Mouse (Mus musculus) heart, adult 8-10 months (tissue): ENCODE measurements around the gene Rpl23. TPM values are rescaled to one million over a fixed set of nuclear protein-coding genes. Genes with fewer than 3 reads are reported as not detected.

Source experiments
- DNase-seq: peaks from one replicate; pipeline ENCODE4 v3.0.0; 2022; ENCODE audit warnings: low spot score
- total RNA-seq, 4 experiments: library from RNA; stranded (reverse); gene quantifications; 2 replicates each; pipeline ENCODE4 v1.2.4; 2022

Rpl23 gene
- 100 to 1,000 TPM; 425 to 610 (median 521) TPM for total RNA-seq

DNA sequence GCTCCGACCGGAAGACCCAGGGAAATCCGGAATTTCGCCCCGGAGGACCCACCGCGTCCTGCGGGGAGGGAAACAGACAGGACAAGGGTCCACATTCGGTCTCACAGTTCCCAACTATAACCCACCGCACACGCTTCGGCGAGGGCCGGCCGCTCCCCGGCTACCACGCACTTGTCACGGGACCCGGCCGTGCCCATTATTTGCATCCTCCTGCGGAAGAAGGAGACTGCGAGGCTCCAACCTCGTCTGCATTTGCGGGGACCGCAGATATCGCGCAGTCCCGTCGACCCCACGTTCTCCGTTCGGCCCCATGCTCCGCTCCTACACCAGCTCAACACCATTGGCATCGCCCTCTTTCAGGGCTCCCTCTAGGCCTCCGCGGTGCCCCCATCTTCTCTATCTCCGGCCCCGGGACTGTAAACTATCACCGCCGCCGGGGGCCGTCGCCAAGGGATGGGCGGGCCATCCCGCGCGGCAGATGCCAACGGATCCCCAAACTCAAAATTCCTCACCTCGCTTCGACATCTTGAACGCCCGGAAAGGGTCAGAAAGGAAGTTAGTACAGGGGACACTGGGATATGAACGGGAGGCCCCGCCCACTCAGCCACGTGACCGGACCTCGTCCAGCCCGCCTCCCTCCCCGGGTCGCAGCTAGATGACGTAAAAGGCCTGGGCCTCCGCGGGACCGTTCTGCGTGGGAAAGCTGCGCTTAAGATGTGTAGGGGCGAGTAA lies at the start of gene Rpl23:
TSS of gene Rpl23 (minus strand) at position 606 of the 732 bp plus-strand sequence.
- peak; percentile 99 for DNase-seq

DNA sequence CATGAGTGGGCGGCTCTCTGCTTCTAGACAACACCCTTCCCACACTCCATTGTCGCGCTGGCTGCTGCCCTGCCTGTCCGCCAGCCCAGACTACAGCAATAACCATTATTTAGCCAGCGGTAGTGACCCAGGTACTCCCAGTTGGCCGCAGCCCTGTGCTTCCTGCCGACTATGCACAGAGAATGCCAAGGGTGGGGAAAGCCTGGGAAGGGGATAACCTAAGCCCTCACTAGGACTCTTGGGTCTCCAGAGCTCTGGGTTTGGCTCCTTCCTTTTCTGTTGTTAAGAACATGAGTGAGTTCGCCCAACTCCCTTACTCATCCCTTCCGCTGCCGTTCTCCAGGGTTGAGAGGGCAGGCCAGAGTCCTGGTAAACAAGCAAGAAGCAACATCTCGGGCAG lies 49.8 kb upstream of the Rpl23 start:
- no peak for DNase-seq

DNA sequence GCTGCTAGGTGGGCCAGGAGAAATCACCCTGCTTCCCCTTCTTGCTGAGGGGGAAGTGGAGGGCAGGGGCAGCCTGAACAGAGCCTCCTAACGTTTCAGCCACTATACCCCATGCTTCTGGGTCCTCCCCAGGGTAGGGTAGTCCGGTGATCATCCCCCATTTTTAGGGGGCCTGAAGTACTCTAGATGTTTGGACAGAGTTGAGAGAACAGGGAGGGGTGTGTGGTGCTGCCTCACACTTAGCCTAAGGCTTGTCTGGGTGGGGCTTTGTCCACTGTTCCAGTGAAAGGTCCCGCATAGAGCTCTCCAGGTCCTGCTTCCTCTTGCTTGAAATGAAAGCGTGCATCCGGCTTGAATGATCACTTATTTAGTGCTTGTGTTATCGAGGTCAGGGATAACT lies 48.3 kb upstream of the Rpl23 start:
- DNase-seq, result no peak

DNA sequence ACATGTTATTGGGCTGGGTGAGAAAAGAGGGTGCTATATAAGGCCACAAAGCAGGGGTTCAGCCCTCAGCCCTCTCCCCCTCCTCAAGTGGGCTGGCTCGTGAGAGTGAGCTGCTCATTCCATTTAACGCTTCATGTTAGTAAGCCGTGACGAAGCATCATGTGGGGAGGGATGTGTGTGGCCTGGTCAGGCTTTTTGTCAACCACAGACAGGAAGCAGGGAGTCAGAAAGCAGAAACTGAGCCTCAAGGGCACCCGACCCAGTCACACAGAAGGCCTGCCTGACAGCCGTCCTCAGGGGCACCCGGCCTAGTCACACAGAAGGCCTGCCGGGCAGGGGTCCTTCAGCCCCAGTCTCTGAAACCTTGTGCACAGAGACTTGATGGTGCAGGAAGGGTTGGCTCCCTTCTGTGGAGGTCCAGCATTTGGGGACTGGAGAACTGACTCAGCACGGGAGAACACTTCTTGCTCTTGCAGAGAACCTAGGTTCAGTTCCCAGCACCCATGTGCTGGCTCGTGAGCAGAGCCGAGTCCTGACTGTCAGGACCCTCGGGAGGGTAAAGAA lies 47.8 kb upstream of the Rpl23 start:
- no peak for DNase-seq

DNA sequence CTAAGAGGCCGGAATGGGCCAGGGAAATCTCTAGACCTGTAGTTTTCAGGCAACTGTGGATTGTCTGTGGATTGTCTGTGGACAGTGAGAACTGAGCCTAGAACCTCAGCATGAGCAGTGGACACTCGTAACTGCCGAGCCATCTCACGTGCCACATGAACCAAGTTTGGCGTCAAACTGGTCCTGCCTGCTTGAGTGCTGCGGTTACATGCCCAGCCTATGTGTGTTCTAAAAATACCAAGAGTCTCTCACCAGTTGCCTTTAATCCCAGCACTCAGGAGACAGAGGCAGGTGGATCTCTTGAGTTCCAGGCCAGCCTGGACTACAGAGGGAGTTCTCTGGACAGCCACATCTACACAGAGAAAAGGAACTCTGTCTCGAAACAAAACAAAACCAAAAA lies 47.1 kb upstream of the Rpl23 start:
- no peak for DNase-seq

DNA sequence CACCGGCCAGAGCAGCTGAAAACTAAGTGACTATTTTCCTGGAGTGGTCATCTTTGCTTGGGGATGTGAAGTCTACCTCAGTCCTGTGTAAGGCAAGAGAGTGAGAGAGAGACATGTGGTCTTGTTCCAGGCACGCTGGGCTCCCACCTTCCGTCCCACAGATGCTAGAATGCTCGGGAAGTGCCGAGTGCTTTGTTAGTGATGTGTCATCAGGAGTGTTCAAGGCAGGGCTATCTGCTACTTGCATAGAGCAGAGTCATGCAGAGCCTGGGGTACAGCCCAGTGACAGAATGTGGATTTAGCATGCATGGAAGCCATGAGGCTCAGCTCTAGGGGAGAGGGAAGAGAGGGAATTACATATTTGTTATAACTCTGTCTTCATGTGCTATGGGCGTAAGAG lies 45.4 kb upstream of the Rpl23 start:
- no peak for DNase-seq

DNA sequence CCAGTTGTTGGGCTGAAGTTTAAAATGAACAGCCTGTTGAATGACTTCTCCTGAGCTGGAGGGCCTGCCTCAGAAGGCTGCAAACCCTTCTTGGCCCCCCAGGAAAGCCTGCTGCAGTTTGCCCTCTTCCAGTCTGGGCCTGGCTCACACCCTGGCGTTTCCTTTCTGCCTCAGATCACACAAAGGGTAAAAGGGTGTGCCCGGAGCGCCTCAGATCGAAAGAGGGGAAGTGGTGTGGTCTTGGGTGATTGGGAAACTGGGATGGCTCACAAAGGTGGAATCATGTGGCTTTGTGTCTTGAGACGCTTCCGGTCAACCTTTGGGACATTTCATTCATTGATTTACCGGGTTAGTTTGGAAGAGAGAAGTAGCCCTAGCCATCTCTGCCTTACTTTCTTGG lies 44.2 kb upstream of the Rpl23 start:
- no peak for DNase-seq

DNA sequence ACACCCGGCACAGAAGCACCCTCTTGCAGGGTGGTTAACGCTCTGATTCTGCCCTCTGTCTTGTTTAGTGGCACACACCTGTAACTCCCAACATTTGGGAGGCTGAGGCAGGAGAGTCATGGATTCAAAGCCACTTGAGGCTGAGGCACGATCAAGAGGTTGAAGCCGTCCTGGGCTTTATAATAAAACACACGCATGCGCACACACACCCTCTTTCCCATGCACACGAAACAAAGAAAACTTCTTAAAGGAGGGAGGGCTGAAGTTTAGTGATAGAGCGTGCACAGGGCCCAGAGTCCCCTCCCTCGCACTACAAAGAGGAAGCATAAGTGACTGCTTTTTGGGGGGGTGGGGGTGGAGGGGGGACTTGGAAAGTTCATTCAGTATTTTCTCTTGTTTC lies 43.7 kb upstream of the Rpl23 start:
- DNase-seq, result no peak

DNA sequence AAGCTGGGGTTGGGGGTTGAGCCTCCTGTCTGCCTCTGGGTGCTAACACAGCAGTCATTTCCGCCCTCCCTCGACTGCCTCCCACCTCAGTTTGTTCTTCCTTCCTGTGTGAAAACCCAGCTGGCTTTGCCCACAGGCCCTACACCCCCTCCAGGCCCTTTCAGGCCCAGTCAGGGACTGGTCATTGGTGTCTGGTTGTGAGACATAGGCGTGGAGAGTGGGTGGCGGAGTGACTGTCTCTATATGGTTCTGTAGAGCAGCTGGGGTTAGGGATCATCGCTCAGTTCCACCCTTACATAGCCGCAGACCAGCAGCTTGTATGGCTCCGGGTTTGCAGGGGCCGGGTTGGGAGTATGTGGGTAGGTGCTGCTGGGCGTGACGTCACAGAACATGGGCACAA lies 43.1 kb upstream of the Rpl23 start:
- DNase-seq, result no peak

DNA sequence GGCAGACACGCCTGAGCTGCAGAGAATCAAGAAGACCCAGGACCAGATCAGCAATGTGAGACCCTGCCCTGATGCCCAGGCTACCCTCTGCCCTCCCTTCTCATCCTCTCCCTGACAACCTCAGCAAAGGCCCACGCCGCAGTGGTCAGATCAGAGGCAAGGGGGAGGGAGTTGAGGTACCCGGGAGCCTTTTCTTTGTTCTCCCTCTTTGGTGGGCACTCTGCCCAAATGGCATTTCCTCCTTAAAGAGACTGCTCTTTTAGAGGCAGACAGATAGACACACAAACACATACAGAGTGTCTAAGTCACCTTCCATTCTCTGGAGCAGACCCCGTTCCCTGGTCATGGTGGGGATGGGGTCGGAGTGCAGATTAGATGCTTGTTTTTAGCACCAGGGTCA lies 42.7 kb upstream of the Rpl23 start:
- DNase-seq, result no peak

DNA sequence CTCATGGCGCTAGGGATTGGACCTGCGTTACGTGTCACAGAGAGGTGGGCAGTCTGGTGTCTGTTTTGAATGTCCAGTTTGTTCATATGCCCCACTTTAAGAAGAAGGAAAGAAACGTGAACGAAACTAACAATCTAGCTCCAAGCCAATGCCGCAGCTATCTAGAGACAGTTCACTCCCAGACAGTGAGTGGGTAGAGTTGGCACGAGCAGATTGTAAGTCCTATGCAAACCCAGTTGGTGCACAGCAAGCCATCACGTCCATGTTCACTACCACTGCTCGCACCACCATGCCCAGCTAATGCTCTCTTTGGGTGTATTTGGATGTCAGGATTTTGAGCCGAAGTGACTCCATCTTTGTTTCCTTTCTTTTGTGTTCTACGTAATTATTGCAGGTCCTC lies 41.9 kb upstream of the Rpl23 start:
- no peak for DNase-seq

DNA sequence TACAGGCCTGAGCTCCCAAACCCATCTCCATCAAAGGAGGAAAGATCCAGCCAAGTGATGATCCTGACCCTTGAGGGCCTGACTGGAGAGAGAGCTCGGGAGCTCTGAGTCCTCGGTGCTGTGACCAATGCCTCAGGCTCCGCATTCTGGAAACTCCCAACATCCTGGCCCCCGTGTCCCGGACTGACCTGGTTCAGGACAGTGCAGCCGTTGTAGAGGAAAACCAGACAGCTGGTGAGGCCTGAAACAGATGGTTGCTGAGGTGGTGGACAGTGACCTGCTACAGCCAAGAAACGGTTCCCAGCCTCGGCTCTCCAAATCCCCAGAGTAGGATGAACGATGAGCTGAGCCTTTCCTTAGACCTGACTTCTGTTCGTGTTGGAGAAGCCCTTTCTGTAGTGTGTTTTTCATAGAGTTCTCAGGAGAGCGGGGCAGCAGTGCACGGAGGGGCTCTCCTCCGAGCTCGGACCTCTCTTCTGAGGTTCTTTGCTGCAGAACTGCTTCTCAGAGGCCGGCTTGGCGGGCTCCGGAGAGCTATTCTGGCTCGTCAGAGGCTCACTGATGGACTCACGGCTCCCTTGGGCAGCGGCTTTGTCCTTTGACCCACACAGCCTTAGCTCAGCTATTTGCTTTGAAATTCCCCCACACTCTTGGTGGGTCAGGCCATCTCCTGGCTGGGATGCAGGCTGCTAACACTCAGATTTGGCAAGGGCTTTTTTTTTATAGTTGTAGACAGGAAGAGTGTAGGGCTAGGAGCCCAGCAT lies 40.8 kb upstream of the Rpl23 start:
- no peak for DNase-seq

DNA sequence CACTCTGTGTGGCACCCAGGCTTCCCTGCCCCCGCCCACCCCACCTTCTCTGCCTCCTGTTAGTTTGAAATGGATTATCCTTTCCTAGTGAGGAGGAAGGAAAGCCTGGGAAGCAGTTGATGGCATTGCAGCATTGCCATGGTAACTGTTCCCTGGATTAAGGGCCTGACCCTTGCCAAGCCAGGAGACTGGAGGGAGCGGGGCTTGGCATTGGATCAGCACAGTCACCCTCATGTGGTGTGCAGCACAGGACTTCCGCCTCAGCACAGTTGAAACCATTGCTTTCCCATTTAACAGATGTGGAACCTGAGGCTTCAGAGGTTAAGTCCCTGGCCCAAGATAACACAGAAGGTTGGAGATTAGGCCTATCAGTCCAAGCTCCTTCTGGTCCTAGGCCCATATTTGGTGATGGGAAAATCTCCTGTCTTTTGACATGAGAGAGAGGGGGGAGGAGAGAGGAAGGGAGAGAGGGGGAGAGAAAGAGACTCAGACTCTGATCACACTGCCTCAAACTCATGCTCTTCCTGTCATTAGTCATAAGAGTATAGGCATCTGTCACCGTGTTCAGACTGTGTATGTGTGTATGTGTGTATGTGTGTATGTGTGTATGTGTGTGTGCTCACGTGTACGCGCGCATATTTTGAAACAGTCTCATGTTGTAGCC lies 39.3 kb upstream of the Rpl23 start:
- DNase-seq, result no peak

DNA sequence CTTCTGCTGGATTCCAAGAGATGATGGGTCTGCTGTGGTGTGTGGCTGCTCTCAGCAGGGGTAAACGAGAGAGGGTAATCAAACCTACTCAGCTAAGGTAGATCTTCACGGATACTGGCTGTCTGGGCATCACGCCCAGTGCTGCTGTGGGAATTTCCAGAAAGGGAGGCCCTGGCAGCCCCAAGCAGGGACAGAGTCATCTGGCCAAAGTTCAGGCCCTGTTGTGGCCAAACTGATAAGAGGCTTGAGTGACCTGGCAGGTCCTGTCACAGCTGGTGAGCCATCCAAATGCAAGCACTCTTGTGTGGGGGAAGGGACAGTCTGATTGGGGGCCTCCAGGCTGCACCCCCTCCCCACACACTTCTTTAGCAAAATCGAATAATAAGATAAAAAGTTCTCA lies 38.6 kb upstream of the Rpl23 start:
- DNase-seq, result no peak

DNA sequence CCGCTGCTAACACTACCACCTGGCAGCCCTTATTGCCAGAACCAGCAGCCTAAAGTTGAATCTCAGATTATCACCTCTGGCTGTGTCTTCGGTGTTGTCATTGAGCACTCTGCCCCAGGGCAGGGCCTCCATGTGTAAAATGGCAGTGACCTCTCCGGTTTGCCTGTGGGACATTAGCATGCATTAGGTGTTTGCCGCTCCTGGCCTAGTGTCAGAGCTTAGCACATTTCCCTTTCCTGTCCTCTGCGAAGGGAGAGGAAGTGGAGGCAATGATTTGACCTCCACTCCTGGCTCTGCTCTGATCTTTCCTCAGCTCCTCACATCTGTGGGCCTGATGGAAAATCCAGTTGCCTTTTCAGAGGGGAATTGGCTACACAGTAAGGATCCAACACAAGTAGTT lies 37.7 kb upstream of the Rpl23 start:
- peak; percentile 70 for DNase-seq

DNA sequence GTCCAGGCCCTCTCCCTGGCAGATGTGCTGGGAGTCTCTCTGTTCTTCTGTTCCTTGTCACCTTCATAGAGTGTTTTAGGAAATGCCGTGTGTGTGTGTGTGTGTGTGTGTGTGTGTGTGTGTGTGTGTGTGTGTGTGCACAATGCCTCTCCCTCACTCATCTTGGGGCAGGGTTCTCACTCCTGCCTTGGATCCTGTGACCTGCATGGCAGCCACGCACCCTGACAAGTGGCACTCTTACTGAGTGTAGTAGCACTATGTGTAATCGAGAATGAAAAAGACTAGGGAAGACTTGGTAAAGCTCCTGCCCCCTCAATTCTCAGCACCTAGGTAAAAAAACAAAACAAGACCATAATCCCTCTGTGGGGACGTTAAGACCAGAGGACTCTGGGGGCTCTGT lies 36.9 kb upstream of the Rpl23 start:
- no peak for DNase-seq

DNA sequence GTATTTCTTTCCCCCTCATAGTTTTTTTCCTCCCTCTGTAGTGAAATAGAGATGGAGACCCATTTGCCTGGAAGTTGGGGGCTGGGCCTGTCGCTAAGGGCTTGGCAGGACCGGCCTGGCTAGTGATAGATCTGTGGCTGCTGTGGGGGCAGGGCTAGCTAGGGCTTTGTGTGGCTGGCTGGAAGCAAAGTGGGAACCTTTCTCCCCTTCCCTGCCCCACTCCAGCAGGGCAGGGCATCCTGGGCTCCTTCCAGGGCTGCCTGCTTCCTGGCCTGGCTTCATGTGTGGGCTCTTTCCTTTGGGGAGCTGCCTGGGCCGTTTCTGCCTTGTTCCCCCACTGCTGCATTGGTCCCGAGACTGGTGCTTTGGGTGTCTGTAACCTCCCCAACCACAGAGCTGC lies 36.3 kb upstream of the Rpl23 start:
- DNase-seq, result no peak

DNA sequence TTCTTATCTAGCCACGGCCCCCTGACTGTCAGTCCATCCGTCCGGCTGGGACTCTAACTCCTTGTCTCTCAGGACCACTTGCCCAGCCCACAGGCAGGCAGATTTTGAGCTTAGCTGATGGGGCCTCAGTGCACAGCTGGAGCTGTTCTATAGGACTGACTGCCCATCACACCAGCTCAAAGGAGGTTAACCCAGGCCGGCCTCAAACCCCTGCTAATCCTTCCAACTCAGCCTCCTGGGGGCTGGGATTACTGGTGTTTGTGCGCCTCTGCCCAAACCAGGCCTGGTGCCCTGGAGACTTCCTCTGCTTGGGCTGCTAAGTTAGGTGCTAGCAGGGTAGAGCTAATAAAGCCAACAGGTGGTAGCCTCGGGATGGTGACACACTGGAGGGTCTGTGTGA lies 35.8 kb upstream of the Rpl23 start:
- no peak for DNase-seq

DNA sequence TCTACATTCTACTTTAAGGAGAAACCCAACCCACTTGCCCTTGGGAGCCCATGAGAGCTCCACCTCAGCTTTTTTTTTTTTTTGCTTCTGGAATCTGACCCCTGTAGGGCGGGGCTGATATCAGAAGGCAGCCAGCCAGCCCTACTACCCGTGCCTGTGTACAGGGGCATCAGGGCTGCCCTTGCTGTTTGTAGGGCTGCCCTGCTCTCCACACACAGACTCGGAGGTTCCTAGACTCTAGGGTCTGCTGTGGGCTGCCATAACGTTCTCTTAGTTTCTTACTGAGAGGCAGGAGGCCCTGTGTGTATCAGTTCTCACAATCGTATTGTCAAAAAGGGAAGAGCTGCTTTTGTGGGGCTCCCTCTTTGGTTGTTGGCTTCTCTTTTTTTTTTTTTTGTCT lies 35.1 kb upstream of the Rpl23 start:
- DNase-seq, result no peak

DNA sequence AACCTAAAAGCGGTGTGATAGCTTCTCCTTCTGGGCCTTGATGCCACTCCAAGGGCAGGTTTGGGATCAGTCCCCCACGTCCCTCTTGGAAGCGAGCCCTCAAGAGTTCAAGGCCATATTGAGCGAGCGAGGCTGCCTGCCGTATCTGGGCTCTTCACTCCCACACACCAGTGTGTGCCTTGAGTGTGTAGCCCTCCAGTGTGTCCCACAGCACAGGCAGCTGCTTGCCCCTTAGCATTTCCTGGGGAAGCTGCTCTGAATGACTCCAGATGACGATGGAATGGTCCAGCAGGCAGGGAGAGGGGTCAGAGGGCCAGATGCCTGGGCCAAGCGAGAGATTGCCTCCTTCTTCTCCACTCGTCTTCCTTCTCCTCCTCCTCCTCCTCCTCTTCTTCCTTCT lies 34.7 kb upstream of the Rpl23 start:
- no peak for DNase-seq

DNA sequence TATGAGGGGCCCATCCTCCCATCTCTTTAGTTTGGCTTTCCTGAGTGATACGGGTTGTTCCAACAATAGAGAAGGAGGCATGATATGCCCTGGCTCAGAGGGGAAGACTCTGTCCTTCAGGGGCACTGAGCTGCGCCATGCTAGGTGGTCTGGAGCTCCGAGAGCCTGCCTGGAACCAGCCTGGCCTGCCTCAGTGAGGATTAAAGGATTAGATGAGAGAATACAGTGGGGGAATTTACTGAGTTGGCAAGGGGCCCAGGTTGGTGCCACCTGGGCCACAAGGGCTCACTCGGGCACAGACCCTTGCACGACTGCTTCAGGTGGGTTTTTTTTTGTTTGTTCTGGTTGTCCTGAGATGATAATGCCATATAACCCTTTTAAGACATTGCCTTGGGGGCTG lies 33.9 kb upstream of the Rpl23 start:
- no peak for DNase-seq

DNA sequence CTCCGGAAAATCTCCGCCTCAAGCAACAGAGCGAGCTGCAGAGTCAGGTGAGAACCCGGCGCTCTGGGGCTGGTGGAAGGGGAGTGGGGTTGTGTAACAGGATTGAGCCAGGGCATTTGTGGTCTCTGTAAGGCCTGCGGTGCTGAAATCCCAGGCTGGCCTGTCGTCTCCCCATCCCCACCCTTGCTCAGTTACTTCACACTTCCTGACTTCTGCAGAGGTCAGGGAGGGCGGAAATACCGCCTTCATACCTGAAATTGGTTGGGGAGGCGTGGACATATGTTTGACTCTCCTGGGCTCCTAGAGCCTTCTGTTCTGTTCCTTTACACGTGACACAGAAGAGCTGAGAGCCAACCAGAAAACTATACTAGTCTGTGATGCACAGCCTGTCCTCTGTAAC lies 33.5 kb upstream of the Rpl23 start:
- no peak for DNase-seq
